Comparison of ENCODE assay signal across 8 mouse cellular contexts in genomic region chr5:43868711-43869600, GRCm38 (mm10). TPM values are rescaled to one million over a fixed set of nuclear protein-coding genes. Genes with fewer than 3 reads are reported as not detected.
DNase-seq lines count a peak whose midpoint lies in the region; ATAC-seq and TF ChIP-seq lines count a peak whose summit lies in the region.

No protein-coding gene starts in this region.

- DNase-seq in CD4-positive, CD25-positive, alpha-beta regulatory T cell, adult 2 months (ENCODE audit: low read depth, low spot score): peak; percentile 50
- peak; percentile 57 for DNase-seq in adrenal gland, adult 2 months
- DNase-seq in embryonic facial prominence, embryonic 11.5 days (ENCODE audit: low spot score): peak; percentile 52
- peak; percentile 35 for DNase-seq in kidney, adult 9 months
- peak; percentile 43 for DNase-seq in lung, adult 2 months
- DNase-seq in thymus, postnatal 25 days: peak; percentile 11

- no peaks in the 10 kb centered on the region for H3K27me3 ChIP-seq in embryonic facial prominence, embryonic 11.5 days (ENCODE audit: control insufficient read depth, insufficient read depth, low read length)
- H3K27me3 ChIP-seq in heart, embryonic 12.5 days (replicated peaks): no peaks in the 10 kb centered on the region; the same call in 1 of the 2 replicates
- H3K27me3 ChIP-seq in neural tube, embryonic 13.5 days: no peaks in the 10 kb centered on the region

- 2% methylated on average over 28 of the region's 28 CpGs for WGBS in embryonic facial prominence, embryonic 11.5 days
- WGBS in heart, embryonic 12.5 days: under 1% methylated on average over 28 of the region's 28 CpGs
- 3% methylated on average over 28 of the region's 28 CpGs for WGBS in lung, adult 2 months
- WGBS in neural tube, embryonic 13.5 days: 5% methylated on average over 28 of the region's 28 CpGs

- H3K4me2 ChIP-seq in embryonic facial prominence, embryonic 11.5 days (ENCODE audit: low read depth, low read length): peak overlapping the region; percentile 56
- peak overlapping the region; percentile 86 for H3K4me2 ChIP-seq in heart, embryonic 12.5 days
- H3K4me2 ChIP-seq in neural tube, embryonic 13.5 days: peak overlapping the region; percentile 70

- peak; percentile 44; the same call in 1 of the 2 replicates for TF ChIP-seq POLR2A in lung, adult 2 months (IDR thresholded peaks at IDR 0.05; ENCODE audit: borderline replicate concordance, extremely low read depth, low read depth, low read length)

- no peaks in the 10 kb centered on the region for H3K36me3 ChIP-seq in embryonic facial prominence, embryonic 11.5 days (replicated peaks; ENCODE audit: control insufficient read depth, insufficient read depth, low read depth, low read length)
- H3K36me3 ChIP-seq in heart, embryonic 12.5 days: no peaks in the 10 kb centered on the region
- H3K36me3 ChIP-seq in neural tube, embryonic 13.5 days: no peaks in the 10 kb centered on the region

- H3K4me1 ChIP-seq in embryonic facial prominence, embryonic 11.5 days (ENCODE audit: control insufficient read depth, insufficient read depth, low read length): no peaks in the 10 kb centered on the region
- H3K4me1 ChIP-seq in heart, embryonic 12.5 days (replicated peaks): peaks cover 16% of the 10 kb centered on the region; the same call in 1 of the 2 replicates
- H3K4me1 ChIP-seq in lung, adult 2 months (ENCODE audit: control insufficient read depth, insufficient read depth, low read length): peaks cover 2% of the 10 kb centered on the region; the same call in 1 of the 2 replicates
- peaks cover 10% of the 10 kb centered on the region for H3K4me1 ChIP-seq in neural tube, embryonic 13.5 days (replicated peaks)

- H3K27ac ChIP-seq in embryonic facial prominence, embryonic 11.5 days (replicated peaks; ENCODE audit: low read depth, low read length): no peak overlapping the region
- peak overlapping the region; percentile 80 for H3K27ac ChIP-seq in heart, embryonic 12.5 days (ENCODE audit: poor library complexity, severe bottlenecking)
- no peak overlapping the region for H3K27ac ChIP-seq in neural tube, embryonic 13.5 days (replicated peaks)

- H3K9ac ChIP-seq in embryonic facial prominence, embryonic 11.5 days (replicated peaks; ENCODE audit: low read length): peak overlapping the region; percentile 59
- peak overlapping the region; percentile 67 for H3K9ac ChIP-seq in heart, embryonic 12.5 days
- peak overlapping the region; percentile 63 for H3K9ac ChIP-seq in neural tube, embryonic 13.5 days

- peak overlapping the region; percentile 30 for H3K4me3 ChIP-seq in embryonic facial prominence, embryonic 11.5 days (ENCODE audit: low read depth, low read length)
- peak overlapping the region; percentile 60 for H3K4me3 ChIP-seq in heart, embryonic 12.5 days
- peak overlapping the region; percentile 82 for H3K4me3 ChIP-seq in lung, adult 2 months (replicated peaks; ENCODE audit: extremely low read depth, low read depth, low read length)
- peak overlapping the region; percentile 36 for H3K4me3 ChIP-seq in neural tube, embryonic 13.5 days

- ATAC-seq in embryonic facial prominence, embryonic 11.5 days (replicated peaks; ENCODE audit: insufficient number of reproducible peaks, low FRiP score, low TSS enrichment, low read depth): peak; percentile 41
- ATAC-seq in heart, embryonic 12.5 days (ENCODE audit: insufficient number of reproducible peaks, low FRiP score): peak; percentile 76
- peak; percentile 53; the same call in 1 of the 2 replicates for ATAC-seq in neural tube, embryonic 13.5 days (ENCODE audit: low read depth)

- TF ChIP-seq CTCF in lung, adult 2 months (IDR thresholded peaks at IDR 0.05; ENCODE audit: insufficient read depth, low read length): no peak

- H3K9me3 ChIP-seq in embryonic facial prominence, embryonic 11.5 days (replicated peaks; ENCODE audit: control insufficient read depth, low read length): no peaks in the 10 kb centered on the region
- no peaks in the 10 kb centered on the region for H3K9me3 ChIP-seq in heart, embryonic 12.5 days (replicated peaks)
- H3K9me3 ChIP-seq in neural tube, embryonic 13.5 days: no peaks in the 10 kb centered on the region

RNA-seq across cellular contexts. Expression of gene Cd38, which starts 0.6 kb away (rescaled TPM):
- total RNA-seq in adrenal gland, adult 2 months (2021): 10 to 100 TPM; 11.5 to 15.1 TPM
- polyA plus RNA-seq in adrenal gland, adult 2 months (2012; rRNA removed): 5.3 and 5.9 TPM in 2 replicates
- polyA plus RNA-seq in embryonic facial prominence, embryonic 11.5 days (2014; fragmentation: Nextera tagmentation; extraction: Ambion mirVana): 9.9 and 10.7 TPM in 2 replicates
- 23.4 and 24.0 TPM in 2 replicates for polyA plus RNA-seq in heart, embryonic 12.5 days (2016; fragmentation: Nextera tagmentation; extraction: Ambion mirVana)
- polyA plus RNA-seq in lung, adult 2 months (2012; rRNA removed): 20.9 and 22.2 TPM in 2 replicates
- 4.8 and 5.1 TPM in 2 replicates for polyA plus RNA-seq in neural tube, embryonic 13.5 days (2015; fragmentation: Nextera tagmentation; extraction: Ambion mirVana)

RNA-seq across cellular contexts. Expression of gene Gm7879, which starts 44.0 kb away (rescaled TPM):
- 10 to 100 TPM; 13.0 to 14.0 TPM for total RNA-seq in adrenal gland, adult 2 months (2021)
- polyA plus RNA-seq in adrenal gland, adult 2 months (2012; rRNA removed): not detected in 2 replicates
- 0.59 and 0.73 TPM in 2 replicates for polyA plus RNA-seq in embryonic facial prominence, embryonic 11.5 days (2014; fragmentation: Nextera tagmentation; extraction: Ambion mirVana)
- polyA plus RNA-seq in heart, embryonic 12.5 days (2016; fragmentation: Nextera tagmentation; extraction: Ambion mirVana): 0.32 TPM in 1 of 2 replicates, not detected in the other
- polyA plus RNA-seq in lung, adult 2 months (2012; rRNA removed): 0.34 TPM in 1 of 2 replicates, not detected in the other
- polyA plus RNA-seq in neural tube, embryonic 13.5 days (2015; fragmentation: Nextera tagmentation; extraction: Ambion mirVana): 0.45 TPM in 1 of 2 replicates, not detected in the other

RNA-seq across cellular contexts. Expression of gene Fbxl5, which starts 47.5 kb away (rescaled TPM):
- 10 to 100 TPM; 59.4 to 70.5 TPM for total RNA-seq in adrenal gland, adult 2 months (2021)
- 12.6 and 17.6 TPM in 2 replicates for polyA plus RNA-seq in adrenal gland, adult 2 months (2012; rRNA removed)
- polyA plus RNA-seq in embryonic facial prominence, embryonic 11.5 days (2014; fragmentation: Nextera tagmentation; extraction: Ambion mirVana): 71.3 and 83.4 TPM in 2 replicates
- polyA plus RNA-seq in heart, embryonic 12.5 days (2016; fragmentation: Nextera tagmentation; extraction: Ambion mirVana): 48.2 and 50.0 TPM in 2 replicates
- 20.3 and 31.4 TPM in 2 replicates for polyA plus RNA-seq in lung, adult 2 months (2012; rRNA removed)
- polyA plus RNA-seq in neural tube, embryonic 13.5 days (2015; fragmentation: Nextera tagmentation; extraction: Ambion mirVana): 65.0 and 71.7 TPM in 2 replicates

RNA-seq across cellular contexts. Expression of gene Bst1, which starts 50.3 kb away (rescaled TPM):
- total RNA-seq in adrenal gland, adult 2 months (2021): 1 to 10 TPM; 2.1 to 3.1 TPM
- polyA plus RNA-seq in adrenal gland, adult 2 months (2012; rRNA removed): 0.38 and 0.54 TPM in 2 replicates
- polyA plus RNA-seq in embryonic facial prominence, embryonic 11.5 days (2014; fragmentation: Nextera tagmentation; extraction: Ambion mirVana): 0.15 TPM in 1 of 2 replicates, not detected in the other
- polyA plus RNA-seq in heart, embryonic 12.5 days (2016; fragmentation: Nextera tagmentation; extraction: Ambion mirVana): 0.06 and 0.09 TPM in 2 replicates
- 8.4 and 8.8 TPM in 2 replicates for polyA plus RNA-seq in lung, adult 2 months (2012; rRNA removed)
- polyA plus RNA-seq in neural tube, embryonic 13.5 days (2015; fragmentation: Nextera tagmentation; extraction: Ambion mirVana): 0.08 and 0.39 TPM in 2 replicates

Comparison
In these comparisons a context has a peak if more than half of its experiments do, and no peak if none do; other contexts are left out.
1. H3K4me3 ChIP-seq: peak in every context shown above with its lines; median percentile 82 in lung, adult 2 months; 60 in heart, embryonic 12.5 days; 36 in neural tube, embryonic 13.5 days; 30 in embryonic facial prominence, embryonic 11.5 days.